9 mouse cellular contexts compared by ENCODE assay signal in genomic region chr11:101896546-101897361, GRCm38 (mm10). TPM values are rescaled to one million over a fixed set of nuclear protein-coding genes. Genes with fewer than 3 reads are reported as not detected.
DNase-seq lines count a peak whose midpoint lies in the region; ATAC-seq and TF ChIP-seq lines count a peak whose summit lies in the region.
"Had no signal": no experiment of that assay in that cellular context is flagged by ENCODE, and none has a peak within 500 bp of the region (broad histone marks: within the 10 kb centered on the region; RNA-seq: fewer than 3 reads in every experiment).

No protein-coding gene starts in this region.

- H3K9me3 ChIP-seq in hindbrain, embryonic 10.5 days = no peaks in the 10 kb centered on the region
- H3K9me3 ChIP-seq in hindbrain, embryonic 12.5 days (replicated peaks) = no peaks in the 10 kb centered on the region
- H3K9me3 ChIP-seq in heart, embryonic 13.5 days = no peaks in the 10 kb centered on the region
- no peaks in the 10 kb centered on the region for H3K9me3 ChIP-seq in stomach, postnatal 0 days (ENCODE audit: control insufficient read depth, low read length)
- no peaks in the 10 kb centered on the region for H3K9me3 ChIP-seq in midbrain, embryonic 15.5 days
- no peaks in the 10 kb centered on the region for H3K9me3 ChIP-seq in intestine, postnatal 0 days (ENCODE audit: control insufficient read depth)
- no peaks in the 10 kb centered on the region for H3K9me3 ChIP-seq in hindbrain, postnatal 0 days (ENCODE audit: low read length)

- peaks cover 41% of the 10 kb centered on the region for H3K27me3 ChIP-seq in hindbrain, embryonic 10.5 days (ENCODE audit: insufficient read depth, poor library complexity, severe bottlenecking)
- peaks cover 25% of the 10 kb centered on the region for H3K27me3 ChIP-seq in hindbrain, embryonic 12.5 days
- H3K27me3 ChIP-seq in heart, embryonic 13.5 days (replicated peaks) = peaks cover 19% of the 10 kb centered on the region
- H3K27me3 ChIP-seq in stomach, postnatal 0 days (ENCODE audit: control insufficient read depth, insufficient read depth, low read length) = no peaks in the 10 kb centered on the region
- 0 out of 2 replicates have a peak, but pooled peaks cover 6% of the 10 kb centered on the region for H3K27me3 ChIP-seq in midbrain, embryonic 15.5 days (replicated peaks)
- H3K27me3 ChIP-seq in intestine, postnatal 0 days (replicated peaks; ENCODE audit: control insufficient read depth, insufficient read depth, low read length) = peaks cover 9% of the 10 kb centered on the region
- 0 out of 2 replicates have a peak, but pooled peaks cover 4% of the 10 kb centered on the region for H3K27me3 ChIP-seq in hindbrain, postnatal 0 days (ENCODE audit: insufficient read depth, low read length)

- peak; percentile 59 for DNase-seq in hindbrain, embryonic 10.5 days (ENCODE audit: low spot score)
- peak; percentile 80 to 85 for DNase-seq in kidney, postnatal 36 days
- no peak for DNase-seq in stomach, postnatal 0 days (ENCODE audit: low spot score)
- no peak for DNase-seq in hindbrain, postnatal 0 days (ENCODE audit: low spot score)

- no peak overlapping the region for H3K9ac ChIP-seq in hindbrain, embryonic 12.5 days
- 0 out of 2 replicates have a peak overlapping the region, but pooled peaks have one; percentile 24 for H3K9ac ChIP-seq in heart, embryonic 13.5 days
- no peak overlapping the region for H3K9ac ChIP-seq in stomach, postnatal 0 days (ENCODE audit: low read length)
- H3K9ac ChIP-seq in midbrain, embryonic 15.5 days = no peak overlapping the region
- H3K9ac ChIP-seq in intestine, postnatal 0 days (ENCODE audit: low read depth, low read length) = no peak overlapping the region
- H3K9ac ChIP-seq in hindbrain, postnatal 0 days (replicated peaks; ENCODE audit: low read length) = no peak overlapping the region

- H3K4me1 ChIP-seq in hindbrain, embryonic 10.5 days (replicated peaks) = peaks cover 51% of the 10 kb centered on the region
- H3K4me1 ChIP-seq in hindbrain, embryonic 12.5 days = peaks cover 15% of the 10 kb centered on the region
- H3K4me1 ChIP-seq in heart, embryonic 13.5 days = peaks cover 42% of the 10 kb centered on the region
- no peaks in the 10 kb centered on the region; the same call in 1 of the 2 replicates for H3K4me1 ChIP-seq in stomach, postnatal 0 days (replicated peaks; ENCODE audit: control insufficient read depth, insufficient read depth)
- H3K4me1 ChIP-seq in midbrain, embryonic 15.5 days = peaks cover 1% of the 10 kb centered on the region; the same call in 1 of the 2 replicates
- no peaks in the 10 kb centered on the region for H3K4me1 ChIP-seq in intestine, postnatal 0 days (replicated peaks; ENCODE audit: control insufficient read depth, insufficient read depth, low read length)
- peaks cover 2% of the 10 kb centered on the region; the same call in 1 of the 2 replicates for H3K4me1 ChIP-seq in hindbrain, postnatal 0 days (ENCODE audit: insufficient read depth, low read length)

- H3K27ac ChIP-seq in hindbrain, embryonic 10.5 days = peak overlapping the region; percentile 59
- no peak overlapping the region for H3K27ac ChIP-seq in hindbrain, embryonic 12.5 days
- H3K27ac ChIP-seq in heart, embryonic 13.5 days (replicated peaks) = no peak overlapping the region
- H3K27ac ChIP-seq in stomach, postnatal 0 days (replicated peaks) = no peak overlapping the region
- H3K27ac ChIP-seq in midbrain, embryonic 15.5 days = no peak overlapping the region
- H3K27ac ChIP-seq in intestine, postnatal 0 days (ENCODE audit: low read depth, low read length) = no peak overlapping the region
- no peak overlapping the region for H3K27ac ChIP-seq in hindbrain, postnatal 0 days

- H3K4me2 ChIP-seq in hindbrain, embryonic 12.5 days (replicated peaks) = no peak overlapping the region
- no peak overlapping the region for H3K4me2 ChIP-seq in heart, embryonic 13.5 days
- H3K4me2 ChIP-seq in stomach, postnatal 0 days (replicated peaks; ENCODE audit: low read depth) = no peak overlapping the region
- H3K4me2 ChIP-seq in midbrain, embryonic 15.5 days = no peak overlapping the region
- H3K4me2 ChIP-seq in intestine, postnatal 0 days (replicated peaks; ENCODE audit: low read depth) = no peak overlapping the region
- no peak overlapping the region for H3K4me2 ChIP-seq in hindbrain, postnatal 0 days (ENCODE audit: low read depth, low read length)

- H3K4me3 ChIP-seq in hindbrain, embryonic 10.5 days = 0 out of 2 replicates have a peak overlapping the region, but pooled peaks have one; percentile 2
- no peak overlapping the region for H3K4me3 ChIP-seq in hindbrain, embryonic 12.5 days
- no peak overlapping the region for H3K4me3 ChIP-seq in heart, embryonic 13.5 days
- H3K4me3 ChIP-seq in stomach, postnatal 0 days (ENCODE audit: low read depth, low read length) = no peak overlapping the region
- H3K4me3 ChIP-seq in midbrain, embryonic 15.5 days = no peak overlapping the region
- H3K4me3 ChIP-seq in intestine, postnatal 0 days (ENCODE audit: low read depth, low read length) = no peak overlapping the region
- no peak overlapping the region for H3K4me3 ChIP-seq in hindbrain, postnatal 0 days (ENCODE audit: low read length)

- 21% methylated on average over 13 of the region's 13 CpGs for WGBS in hindbrain, embryonic 10.5 days
- whole genome bisulfite sequencing in hindbrain, embryonic 12.5 days = 12% methylated on average over 12 of the region's 13 CpGs
- 37% methylated on average over 13 of the region's 13 CpGs for WGBS in heart, embryonic 13.5 days
- 31% methylated on average over 13 of the region's 13 CpGs for WGBS in stomach, postnatal 0 days
- 49% methylated on average over 13 of the region's 13 CpGs for WGBS in midbrain, embryonic 15.5 days
- WGBS in intestine, postnatal 0 days = 40% methylated on average over 13 of the region's 13 CpGs
- WGBS in hindbrain, postnatal 0 days = 27% methylated on average over 13 of the region's 13 CpGs

- no peaks in the 10 kb centered on the region for H3K36me3 ChIP-seq in hindbrain, embryonic 10.5 days
- no peaks in the 10 kb centered on the region for H3K36me3 ChIP-seq in hindbrain, embryonic 12.5 days
- H3K36me3 ChIP-seq in heart, embryonic 13.5 days = no peaks in the 10 kb centered on the region
- no peaks in the 10 kb centered on the region for H3K36me3 ChIP-seq in stomach, postnatal 0 days (ENCODE audit: control insufficient read depth, insufficient read depth, low read length)
- H3K36me3 ChIP-seq in midbrain, embryonic 15.5 days (replicated peaks) = no peaks in the 10 kb centered on the region
- no peaks in the 10 kb centered on the region for H3K36me3 ChIP-seq in intestine, postnatal 0 days (ENCODE audit: control insufficient read depth, insufficient read depth)
- H3K36me3 ChIP-seq in hindbrain, postnatal 0 days (ENCODE audit: insufficient read depth, low read length) = no peaks in the 10 kb centered on the region

- TF ChIP-seq EP300 in stomach, postnatal 0 days (optimal IDR thresholded peaks at IDR 0.05) = no peak

- no peak for TF ChIP-seq CTCF in stomach, postnatal 0 days (IDR thresholded peaks at IDR 0.05; ENCODE audit: low read depth)
- TF ChIP-seq CTCF in intestine, postnatal 0 days (IDR thresholded peaks at IDR 0.05; ENCODE audit: low read depth) = no peak
- TF ChIP-seq CTCF in hindbrain, postnatal 0 days (IDR thresholded peaks at IDR 0.05; ENCODE audit: low read depth) = no peak

- ATAC-seq in hindbrain, embryonic 12.5 days (ENCODE audit: low FRiP score) = no peak
- no peak; the same call in 1 of the 2 replicates for ATAC-seq in heart, embryonic 13.5 days (ENCODE audit: extremely low read depth, insufficient number of reproducible peaks, low FRiP score, low TSS enrichment)
- 0 out of 2 replicates have a peak, but pooled peaks have one; percentile 38 for ATAC-seq in stomach, postnatal 0 days (ENCODE audit: low FRiP score, low TSS enrichment)
- no peak for ATAC-seq in midbrain, embryonic 15.5 days (replicated peaks)
- ATAC-seq in intestine, postnatal 0 days = no peak
- no peak for ATAC-seq in hindbrain, postnatal 0 days

RNA-seq across cellular contexts. Expression of gene Meox1, which starts 2.6 kb away (rescaled TPM):
- 0.81 and 1.6 TPM in 2 replicates for polyA plus RNA-seq in hindbrain, embryonic 10.5 days (2016; fragmentation: Nextera tagmentation; extraction: Ambion mirVana)
- polyA plus RNA-seq in hindbrain, embryonic 12.5 days (2016; fragmentation: Nextera tagmentation; extraction: Ambion mirVana) = 1.4 and 1.9 TPM in 2 replicates
- polyA plus RNA-seq in heart, embryonic 13.5 days (2015; fragmentation: Nextera tagmentation; extraction: Ambion mirVana) = 15.6 and 19.4 TPM in 2 replicates
- polyA plus RNA-seq in stomach, postnatal 0 days (2015; fragmentation: Nextera tagmentation; extraction: Ambion mirVana) = 2.8 and 3.0 TPM in 2 replicates
- polyA plus RNA-seq in midbrain, embryonic 15.5 days (2015; fragmentation: Nextera tagmentation; extraction: Ambion mirVana) = 0.57 and 0.75 TPM in 2 replicates
- polyA plus RNA-seq in intestine, postnatal 0 days (2015; fragmentation: Nextera tagmentation; extraction: Ambion mirVana) = 3.8 and 4.1 TPM in 2 replicates
- 1.8 and 2.0 TPM in 2 replicates for total RNA-seq in hindbrain, postnatal 0 days (2014; rRNA removed)
- polyA plus RNA-seq in hindbrain, postnatal 0 days (2015; fragmentation: Nextera tagmentation; extraction: Ambion mirVana) = 0.69 and 0.73 TPM in 2 replicates
- total RNA-seq: monocyte, adult 5-6 weeks had no signal

Comparison
In these comparisons a context has a peak if more than half of its experiments do, and no peak if none do; other contexts are left out.
1. DNase-seq: peak in hindbrain, embryonic 10.5 days (single experiment) and kidney, postnatal 36 days (2 of 2); none in stomach, postnatal 0 days (single experiment) and hindbrain, postnatal 0 days (single experiment).